Mouse (Mus musculus): ENCODE measurements around the gene Med28. TPM values are rescaled to one million over a fixed set of nuclear protein-coding genes. Genes with fewer than 3 reads are reported as not detected.

Gene Med28
- polyA plus RNA-seq, 1 experiment from 2014 or later, result 309 TPM

GRCm38 (mm10) chr5:45525101-45525500 is 5.1 kb downstream of the Med28 start:
- Histone ChIP-seq H3K36me3 (ENCODE audit: control insufficient read depth, insufficient read depth, low read length) (peaks cover 5% of the 10 kb centered on the region), H3K9me3 (ENCODE audit: control insufficient read depth, low read length) (no peaks in the 10 kb centered on the region), H3K27ac (ENCODE audit: low read depth, low read length) (no peak overlapping the region), H3K27me3 (ENCODE audit: control insufficient read depth, insufficient read depth, low read length) (no peaks in the 10 kb centered on the region), H3K4me3 (ENCODE audit: low read depth, low read length) (no peak overlapping the region), H3K4me2 (no peak overlapping the region), H3K9ac (ENCODE audit: low read length) (no peak overlapping the region), H3K4me1 (ENCODE audit: control insufficient read depth, insufficient read depth, low read length) (peaks cover 10% of the 10 kb centered on the region)
- ATAC-seq (ENCODE audit: low FRiP score), result no peak
- no peak for DNase-seq (ENCODE audit: low spot score, missing footprints)
- 93% methylated on average over 10 of the region's 10 CpGs for WGBS

- Histone ChIP-seq H3K36me3 (ENCODE audit: control insufficient read depth, insufficient read depth, low read length) (peaks cover 5% of the 10 kb centered on the region), H3K4me3 (ENCODE audit: low read depth, low read length) (no peak overlapping the region), H3K4me1 (ENCODE audit: control insufficient read depth, insufficient read depth, low read length) (peaks cover 4% of the 10 kb centered on the region), H3K9me3 (ENCODE audit: control insufficient read depth, low read length) (no peaks in the 10 kb centered on the region), H3K4me2 (no peak overlapping the region), H3K9ac (ENCODE audit: low read length) (no peak overlapping the region), H3K27me3 (ENCODE audit: control insufficient read depth, insufficient read depth, low read length) (no peaks in the 10 kb centered on the region), H3K27ac (ENCODE audit: low read depth, low read length) (no peak overlapping the region)
- no peak for DNase-seq (ENCODE audit: low spot score, missing footprints)
- ATAC-seq (ENCODE audit: low FRiP score), result no peak
- WGBS, result 95% methylated on average over 4 of the region's 4 CpGs
Observed at GRCm38 (mm10) chr5:45526338-45526737, 6.3 kb downstream of the Med28 start.

GRCm38 (mm10) chr5:45529696-45530095 is 9.7 kb downstream of the Med28 start:
- H3K27me3 ChIP-seq (ENCODE audit: control insufficient read depth, insufficient read depth, low read length), result no peaks in the 10 kb centered on the region
- H3K27ac ChIP-seq (ENCODE audit: low read depth, low read length), result no peak overlapping the region
- H3K4me1 ChIP-seq (ENCODE audit: control insufficient read depth, insufficient read depth, low read length), result no peaks in the 10 kb centered on the region
- H3K4me3 ChIP-seq (ENCODE audit: low read depth, low read length), result no peak overlapping the region
- peaks cover 8% of the 10 kb centered on the region for H3K36me3 ChIP-seq (ENCODE audit: control insufficient read depth, insufficient read depth, low read length)
- no peak for DNase-seq (ENCODE audit: low spot score, missing footprints)
- no peak for ATAC-seq (ENCODE audit: low FRiP score)
- H3K9ac ChIP-seq (ENCODE audit: low read length), result no peak overlapping the region
- no peaks in the 10 kb centered on the region for H3K9me3 ChIP-seq (ENCODE audit: control insufficient read depth, low read length)
- 87% methylated on average over 3 of the region's 3 CpGs for WGBS
- no peak overlapping the region for H3K4me2 ChIP-seq

- Histone ChIP-seq H3K27ac (ENCODE audit: low read depth, low read length) (no peak overlapping the region), H3K36me3 (ENCODE audit: control insufficient read depth, insufficient read depth, low read length) (0 out of 2 replicates have a peak, but pooled peaks cover 2% of the 10 kb centered on the region), H3K4me2 (peak overlapping the region; percentile 13; the same call in 1 of the 2 replicates), H3K9me3 (ENCODE audit: control insufficient read depth, low read length) (no peaks in the 10 kb centered on the region), H3K4me3 (ENCODE audit: low read depth, low read length) (no peak overlapping the region), H3K4me1 (ENCODE audit: control insufficient read depth, insufficient read depth, low read length) (no peaks in the 10 kb centered on the region), H3K27me3 (ENCODE audit: control insufficient read depth, insufficient read depth, low read length) (no peaks in the 10 kb centered on the region), H3K9ac (ENCODE audit: low read length) (no peak overlapping the region)
- 8% methylated on average over 17 of the region's 17 CpGs for WGBS
- peak; percentile 92 for DNase-seq (ENCODE audit: low spot score, missing footprints)
- peak; percentile 87 for ATAC-seq (ENCODE audit: low FRiP score)
Observed at GRCm38 (mm10) chr5:45534319-45535098, 14.5 kb downstream of the Med28 start.

- Histone ChIP-seq H3K27me3 (ENCODE audit: control insufficient read depth, insufficient read depth, low read length) (no peaks in the 10 kb centered on the region), H3K9me3 (ENCODE audit: control insufficient read depth, low read length) (no peaks in the 10 kb centered on the region), H3K27ac (ENCODE audit: low read depth, low read length) (no peak overlapping the region), H3K9ac (ENCODE audit: low read length) (no peak overlapping the region), H3K4me1 (ENCODE audit: control insufficient read depth, insufficient read depth, low read length) (no peaks in the 10 kb centered on the region), H3K4me2 (no peak overlapping the region), H3K4me3 (ENCODE audit: low read depth, low read length) (no peak overlapping the region), H3K36me3 (ENCODE audit: control insufficient read depth, insufficient read depth, low read length) (0 out of 2 replicates have a peak, but pooled peaks cover 2% of the 10 kb centered on the region)
- ATAC-seq (ENCODE audit: low FRiP score) (no peak), DNase-seq (ENCODE audit: low spot score, missing footprints) (no peak)
- WGBS, result 75% methylated on average over 4 of the region's 4 CpGs
Observed at GRCm38 (mm10) chr5:45535177-45535576, 15.1 kb downstream of the Med28 start.

GRCm38 (mm10) chr5:45539502-45539901 is 19.5 kb downstream of the Med28 start:
- Histone ChIP-seq H3K27me3 (ENCODE audit: control insufficient read depth, insufficient read depth, low read length) (no peaks in the 10 kb centered on the region), H3K4me2 (no peak overlapping the region), H3K27ac (ENCODE audit: low read depth, low read length) (no peak overlapping the region), H3K36me3 (ENCODE audit: control insufficient read depth, insufficient read depth, low read length) (no peaks in the 10 kb centered on the region), H3K4me1 (ENCODE audit: control insufficient read depth, insufficient read depth, low read length) (no peaks in the 10 kb centered on the region), H3K9ac (ENCODE audit: low read length) (no peak overlapping the region), H3K4me3 (ENCODE audit: low read depth, low read length) (no peak overlapping the region), H3K9me3 (ENCODE audit: control insufficient read depth, low read length) (no peaks in the 10 kb centered on the region)
- ATAC-seq (ENCODE audit: low FRiP score) (no peak), DNase-seq (ENCODE audit: low spot score, missing footprints) (no peak)
- WGBS, result 58% methylated on average over 10 of the region's 10 CpGs

GRCm38 (mm10) chr5:45543374-45543773 is 23.3 kb downstream of the Med28 start:
- H3K4me1 ChIP-seq (ENCODE audit: control insufficient read depth, insufficient read depth, low read length), result no peaks in the 10 kb centered on the region
- no peak overlapping the region for H3K27ac ChIP-seq (ENCODE audit: low read depth, low read length)
- DNase-seq (ENCODE audit: low spot score, missing footprints), result no peak
- no peak overlapping the region for H3K9ac ChIP-seq (ENCODE audit: low read length)
- 83% methylated on average over 5 of the region's 5 CpGs for WGBS
- H3K4me2 ChIP-seq, result no peak overlapping the region
- H3K9me3 ChIP-seq (ENCODE audit: control insufficient read depth, low read length), result no peaks in the 10 kb centered on the region
- ATAC-seq (ENCODE audit: low FRiP score), result no peak
- no peak overlapping the region for H3K4me3 ChIP-seq (ENCODE audit: low read depth, low read length)
- H3K36me3 ChIP-seq (ENCODE audit: control insufficient read depth, insufficient read depth, low read length), result no peaks in the 10 kb centered on the region
- no peaks in the 10 kb centered on the region for H3K27me3 ChIP-seq (ENCODE audit: control insufficient read depth, insufficient read depth, low read length)

- H3K27me3 ChIP-seq (ENCODE audit: control insufficient read depth, insufficient read depth, low read length), result no peaks in the 10 kb centered on the region
- no peak overlapping the region for H3K4me2 ChIP-seq
- 92% methylated on average over 1 of the region's 1 CpGs for WGBS
Observed at GRCm38 (mm10) chr5:45549586-45549985, 29.6 kb downstream of the Med28 start.

GRCm38 (mm10) chr5:45564054-45564453 is 44.0 kb downstream of the Med28 start:
- Histone ChIP-seq H3K4me3 (ENCODE audit: low read depth, low read length) (no peak overlapping the region), H3K4me2 (no peak overlapping the region), H3K4me1 (ENCODE audit: control insufficient read depth, insufficient read depth, low read length) (no peaks in the 10 kb centered on the region), H3K9me3 (ENCODE audit: control insufficient read depth, low read length) (no peaks in the 10 kb centered on the region), H3K9ac (ENCODE audit: low read length) (no peak overlapping the region), H3K27me3 (ENCODE audit: control insufficient read depth, insufficient read depth, low read length) (no peaks in the 10 kb centered on the region), H3K27ac (ENCODE audit: low read depth, low read length) (no peak overlapping the region), H3K36me3 (ENCODE audit: control insufficient read depth, insufficient read depth, low read length) (no peaks in the 10 kb centered on the region)
- DNase-seq (ENCODE audit: low spot score, missing footprints) (no peak), ATAC-seq (ENCODE audit: low FRiP score) (no peak)
- WGBS, result 77% methylated on average over 6 of the region's 6 CpGs

More at GRCm38 (mm10) chr5:45549586-45549985, 29.6 kb downstream of the Med28 start:
- H3K36me3 ChIP-seq (ENCODE audit: control insufficient read depth, insufficient read depth, low read length), result no peaks in the 10 kb centered on the region
- no peak overlapping the region for H3K27ac ChIP-seq (ENCODE audit: low read depth, low read length)
- no peak overlapping the region for H3K4me3 ChIP-seq (ENCODE audit: low read depth, low read length)
- no peak for DNase-seq (ENCODE audit: low spot score, missing footprints)
- H3K4me1 ChIP-seq (ENCODE audit: control insufficient read depth, insufficient read depth, low read length), result no peaks in the 10 kb centered on the region
- no peaks in the 10 kb centered on the region for H3K9me3 ChIP-seq (ENCODE audit: control insufficient read depth, low read length)
- H3K9ac ChIP-seq (ENCODE audit: low read length), result no peak overlapping the region
- ATAC-seq (ENCODE audit: low FRiP score), result no peak
